Comparison of ENCODE assay signal across 22 mouse cellular contexts in genomic region chr2:160778034-160778433, GRCm38 (mm10). TPM values are rescaled to one million over a fixed set of nuclear protein-coding genes. Genes with fewer than 3 reads are reported as not detected.
DNase-seq lines count a peak whose midpoint lies in the region; ATAC-seq and TF ChIP-seq lines count a peak whose summit lies in the region.
"Had no signal": no experiment of that assay in that cellular context is flagged by ENCODE, and none has a peak within 500 bp of the region (broad histone marks: within the 10 kb centered on the region; RNA-seq: fewer than 3 reads in every experiment).

No protein-coding gene starts in this region.

- no peak overlapping the region for H3K9ac ChIP-seq in embryonic facial prominence, embryonic 14.5 days (ENCODE audit: low read depth, low read length)
- H3K9ac ChIP-seq: embryonic facial prominence, embryonic 13.5 days; forebrain, embryonic 13.5 days; forebrain, embryonic 15.5 days; forebrain, postnatal 0 days had no signal

- no peak overlapping the region for H3K4me2 ChIP-seq in embryonic facial prominence, embryonic 14.5 days (ENCODE audit: low read depth, low read length)
- H3K4me2 ChIP-seq: embryonic facial prominence, embryonic 13.5 days; forebrain, embryonic 13.5 days; forebrain, embryonic 15.5 days had no signal

- no peak for TF ChIP-seq CTCF in layer of hippocampus, adult 2 months (conservative IDR thresholded peaks at IDR 0.05)

- WGBS in embryonic facial prominence, embryonic 14.5 days, result 61% methylated on average over 2 of the region's 2 CpGs
- 82% methylated on average over 2 of the region's 2 CpGs for WGBS in embryonic facial prominence, embryonic 10.5 days

- H3K4me3 ChIP-seq in embryonic facial prominence, embryonic 14.5 days (ENCODE audit: low read depth, low read length), result no peak overlapping the region
- no peak overlapping the region for H3K4me3 ChIP-seq in embryonic facial prominence, embryonic 10.5 days
- no peak overlapping the region for H3K4me3 ChIP-seq in layer of hippocampus, adult 2 months
- H3K4me3 ChIP-seq: embryonic facial prominence, embryonic 13.5 days; forebrain, embryonic 13.5 days; forebrain, embryonic 15.5 days had no signal

- peak; percentile 45 for DNase-seq in embryonic facial prominence, embryonic 14.5 days (ENCODE audit: low spot score)
- DNase-seq in embryonic facial prominence, embryonic 10.5 days (ENCODE audit: low spot score), result no peak
- peak; percentile 81 for DNase-seq in heart, adult 11 months
- no peak for DNase-seq in heart, postnatal 36 days
- DNase-seq in layer of hippocampus, adult 2 months (ENCODE audit: low spot score in 2 of 2), result no peak
- no peak for DNase-seq in layer of hippocampus, postnatal 25 days (ENCODE audit: extremely low spot score in 1 of 2, low spot score in 1 of 2)
- DNase-seq: adrenal gland, adult 8-10 months; adrenal gland, postnatal 14 days; adrenal gland, postnatal 36 days; B cell, adult 2 months; cerebellum, adult 11-12 months; cerebellum, adult 9-10 months; cerebellum, postnatal 10 days; cerebellum, postnatal 25 days; forebrain, postnatal 0 days had no signal

- ATAC-seq in embryonic facial prominence, embryonic 14.5 days (ENCODE audit: low read depth), result no peak
- ATAC-seq: activated CD4-positive, CD25-positive, alpha-beta regulatory T cell, adult 4 months; CD4-positive, CD25-positive, alpha-beta regulatory T cell, adult 4 months; forebrain, embryonic 13.5 days; forebrain, embryonic 15.5 days; forebrain, postnatal 0 days; Patski had no signal

- no peaks in the 10 kb centered on the region for H3K4me1 ChIP-seq in embryonic facial prominence, embryonic 14.5 days (ENCODE audit: control insufficient read depth, insufficient read depth, low read length)
- no peaks in the 10 kb centered on the region for H3K4me1 ChIP-seq in embryonic facial prominence, embryonic 10.5 days
- H3K4me1 ChIP-seq: embryonic facial prominence, embryonic 13.5 days; forebrain, embryonic 13.5 days; forebrain, embryonic 15.5 days had no signal

- intact Hi-C loops in heart, postnatal 36 days (cut with DNase I), result no loop called here

- peaks cover 29% of the 10 kb centered on the region for H3K36me3 ChIP-seq in embryonic facial prominence, embryonic 14.5 days (ENCODE audit: control insufficient read depth, insufficient read depth, low read length)
- peaks cover 9% of the 10 kb centered on the region for H3K36me3 ChIP-seq in embryonic facial prominence, embryonic 10.5 days (replicated peaks)

- H3K27me3 ChIP-seq in embryonic facial prominence, embryonic 14.5 days (replicated peaks; ENCODE audit: control insufficient read depth, insufficient read depth, low read length), result no peaks in the 10 kb centered on the region
- no peaks in the 10 kb centered on the region for H3K27me3 ChIP-seq in embryonic facial prominence, embryonic 10.5 days (replicated peaks; ENCODE audit: low read depth, poor library complexity, severe bottlenecking)
- H3K27me3 ChIP-seq: CH12.LX; embryonic facial prominence, embryonic 13.5 days; forebrain, embryonic 13.5 days; forebrain, embryonic 15.5 days; Patski had no signal

- H3K9me3 ChIP-seq in embryonic facial prominence, embryonic 14.5 days (ENCODE audit: control insufficient read depth, low read length), result no peaks in the 10 kb centered on the region
- H3K9me3 ChIP-seq in embryonic facial prominence, embryonic 10.5 days, result no peaks in the 10 kb centered on the region
- H3K9me3 ChIP-seq: embryonic facial prominence, embryonic 13.5 days; forebrain, embryonic 13.5 days; forebrain, embryonic 15.5 days had no signal

- no peak overlapping the region for H3K27ac ChIP-seq in embryonic facial prominence, embryonic 14.5 days (replicated peaks; ENCODE audit: low read depth, low read length)
- H3K27ac ChIP-seq in embryonic facial prominence, embryonic 10.5 days (replicated peaks), result no peak overlapping the region
- H3K27ac ChIP-seq in layer of hippocampus, adult 2 months, result peak overlapping the region; percentile 18; the same call in 1 of the 2 replicates
- H3K27ac ChIP-seq: embryonic facial prominence, embryonic 13.5 days; forebrain, embryonic 13.5 days; forebrain, embryonic 15.5 days had no signal

RNA-seq across cellular contexts. Expression of gene Plcg1, which starts 46.9 kb away (rescaled TPM):
- polyA plus RNA-seq in embryonic facial prominence, embryonic 14.5 days (2014; fragmentation: Nextera tagmentation; extraction: Ambion mirVana), result 50.4 and 54.6 TPM in 2 replicates
- polyA plus RNA-seq in embryonic facial prominence, embryonic 10.5 days (2016; fragmentation: Nextera tagmentation; extraction: Ambion mirVana), result 80.9 and 81.8 TPM in 2 replicates
- 10 to 100 TPM; 56.7 to 73.1 TPM for total RNA-seq in heart, postnatal 36 days (2021)
- 100 to 1,000 TPM; 103 to 108 TPM for total RNA-seq in layer of hippocampus, adult 2 months (2021)
- 10 to 100 TPM; 95.9 to 96.4 TPM for total RNA-seq in layer of hippocampus, postnatal 25 days (2021)

Comparison
In these comparisons a context has a peak if more than half of its experiments do, and no peak if none do; other contexts are left out.
1. DNase-seq: peak in embryonic facial prominence, embryonic 14.5 days (single experiment) and heart, adult 11 months (single experiment); none in embryonic facial prominence, embryonic 10.5 days (single experiment), heart, postnatal 36 days (0 of 2), layer of hippocampus, adult 2 months (0 of 2) and layer of hippocampus, postnatal 25 days (0 of 2).